Mouse (Mus musculus) E14TG2a.4 (cell line): ENCODE data around the gene Cmtm2b.

Source experiments
- CTCF ChIP-seq: conservative IDR thresholded peaks from 2 replicates; pipeline ENCODE4 v1.5.1; 2014; ENCODE audit warnings: low read length
- NANOG ChIP-seq: IDR thresholded peaks from 2 replicates; pipeline ENCODE4 v1.6.1; 2014; ENCODE audit warnings: borderline replicate concordance, low read length, mixed read lengths
- POU5F1 ChIP-seq: IDR thresholded peaks from 2 replicates; pipeline ENCODE4 v1.6.1; 2014; ENCODE audit warnings: low read length, borderline replicate concordance

DNA sequence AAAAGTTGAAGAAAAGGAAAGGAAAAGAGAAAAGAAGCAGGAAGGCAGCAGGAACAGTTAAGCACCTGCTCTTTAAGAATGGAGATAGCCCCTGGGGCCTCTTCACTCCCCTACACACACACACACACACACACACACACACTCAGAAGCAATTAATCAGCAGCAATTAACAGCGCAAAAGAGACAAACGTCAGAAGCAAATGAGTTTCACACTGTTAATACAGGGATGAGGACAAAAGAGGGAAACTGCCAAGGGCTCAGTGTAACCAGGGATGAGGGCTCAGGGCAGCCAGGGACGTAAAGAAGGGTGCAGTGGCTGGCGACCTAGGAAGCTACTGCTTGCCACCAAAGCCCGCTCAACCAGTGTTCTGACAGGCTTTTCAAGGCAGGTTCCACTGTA, 45.4 kb downstream of the Cmtm2b start:
- TF ChIP-seq CTCF (no peak), NANOG (no peak), POU5F1 (no peak)
